Mouse (Mus musculus): ENCODE measurements around the gene Inpp4b. TPM values are rescaled to one million over a fixed set of nuclear protein-coding genes. Genes with fewer than 3 reads are reported as not detected.

Gene Inpp4b
- polyA plus RNA-seq, 1 experiment: 0.41 TPM

DNA sequence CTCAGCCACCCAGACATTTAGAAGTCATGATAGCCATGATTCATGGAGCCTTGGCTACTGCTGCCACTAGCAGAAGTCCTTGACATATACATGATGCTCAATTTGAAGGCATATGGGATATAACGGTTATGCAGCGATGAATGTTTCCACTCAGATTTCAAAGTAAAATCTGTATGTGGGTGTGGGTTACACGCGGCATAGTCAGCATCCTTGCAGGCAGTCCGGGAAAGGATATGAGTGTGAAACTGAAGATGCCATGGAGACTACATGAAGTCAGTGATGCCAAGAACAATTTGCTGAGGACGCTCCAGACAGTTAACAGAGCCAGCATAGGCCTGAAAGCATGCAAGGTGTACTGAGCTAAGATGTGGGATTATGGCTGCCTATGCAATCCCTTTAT is 46.6 kb downstream of the Inpp4b start:
- H3K4me1 ChIP-seq (ENCODE audit: control insufficient read depth, insufficient read depth, insufficient read length, low read length): no peaks in the 10 kb centered on the region
- no peaks in the 10 kb centered on the region for H3K36me3 ChIP-seq (ENCODE audit: control insufficient read depth, insufficient read depth, low read length)
- H3K4me3 ChIP-seq (ENCODE audit: low read depth, low read length): no peak overlapping the region
- no peaks in the 10 kb centered on the region for H3K27me3 ChIP-seq (ENCODE audit: control insufficient read depth, insufficient read depth, low read length)
- WGBS: 89% methylated on average over 6 of the region's 6 CpGs
- H3K27ac ChIP-seq (ENCODE audit: insufficient read depth, low read depth, low read length): no peak overlapping the region
- no peak for TF ChIP-seq POLR2A (IDR thresholded peaks at IDR 0.05; ENCODE audit: low read depth, low read length)

DNA sequence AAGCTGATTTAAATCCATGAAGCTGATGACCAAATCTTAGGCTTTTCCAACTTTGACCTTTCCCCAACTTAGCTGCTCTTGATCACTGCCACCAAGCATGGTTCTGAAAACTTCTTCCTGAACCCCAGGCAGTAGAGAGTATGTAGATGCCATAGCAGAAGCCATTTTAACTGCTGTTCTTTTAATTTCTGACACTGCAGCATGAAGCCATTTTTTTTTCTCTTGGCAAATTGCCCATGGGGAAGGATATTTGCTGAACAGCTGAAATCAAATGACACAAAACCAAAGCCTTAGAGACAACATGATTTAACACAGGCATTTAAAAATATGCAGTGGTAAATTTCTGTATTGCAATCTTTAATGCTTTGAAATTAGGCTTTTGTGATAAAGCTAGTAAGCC is 56.7 kb downstream of the Inpp4b start:
- TF ChIP-seq CTCF (IDR thresholded peaks at IDR 0.05; ENCODE audit: extremely low read depth, insufficient read length, insufficient replicate concordance, low read depth, low read length) (no peak), POLR2A (IDR thresholded peaks at IDR 0.05; ENCODE audit: low read depth, low read length) (no peak)
- Histone ChIP-seq H3K4me3 (ENCODE audit: low read depth, low read length) (no peak overlapping the region), H3K27me3 (ENCODE audit: control insufficient read depth, insufficient read depth, low read length) (no peaks in the 10 kb centered on the region), H3K4me1 (ENCODE audit: control insufficient read depth, insufficient read depth, insufficient read length, low read length) (no peaks in the 10 kb centered on the region), H3K36me3 (ENCODE audit: control insufficient read depth, insufficient read depth, low read length) (no peaks in the 10 kb centered on the region), H3K27ac (ENCODE audit: insufficient read depth, low read depth, low read length) (no peak overlapping the region)

DNA sequence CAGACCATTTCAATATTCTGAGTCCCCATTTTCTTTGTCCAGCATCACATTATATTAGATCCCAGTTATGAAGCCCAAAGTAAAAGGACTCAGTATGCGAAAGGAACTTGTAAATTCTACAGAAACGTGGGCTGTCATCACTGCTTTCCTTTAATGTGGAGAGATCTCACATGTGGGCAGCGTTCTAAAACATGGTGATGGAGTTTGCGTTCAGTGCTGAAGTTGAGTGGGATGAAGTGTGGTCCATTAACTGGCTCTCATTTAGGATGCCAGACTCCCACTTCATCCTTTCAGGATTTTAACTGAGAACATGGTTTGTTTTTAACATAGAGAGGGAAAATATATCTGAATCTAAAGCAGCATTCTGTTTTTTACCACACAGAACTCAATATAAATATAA is 57.1 kb downstream of the Inpp4b start:
- no peaks in the 10 kb centered on the region for H3K4me1 ChIP-seq (ENCODE audit: control insufficient read depth, insufficient read depth, insufficient read length, low read length)
- TF ChIP-seq POLR2A (IDR thresholded peaks at IDR 0.05; ENCODE audit: low read depth, low read length) (no peak), CTCF (IDR thresholded peaks at IDR 0.05; ENCODE audit: extremely low read depth, insufficient read length, insufficient replicate concordance, low read depth, low read length) (no peak)
- no peak overlapping the region for H3K4me3 ChIP-seq (ENCODE audit: low read depth, low read length)
- 79% methylated on average over 4 of the region's 4 CpGs for WGBS
- no peaks in the 10 kb centered on the region for H3K36me3 ChIP-seq (ENCODE audit: control insufficient read depth, insufficient read depth, low read length)
- H3K27ac ChIP-seq (ENCODE audit: insufficient read depth, low read depth, low read length): no peak overlapping the region
- H3K27me3 ChIP-seq (ENCODE audit: control insufficient read depth, insufficient read depth, low read length): no peaks in the 10 kb centered on the region

DNA sequence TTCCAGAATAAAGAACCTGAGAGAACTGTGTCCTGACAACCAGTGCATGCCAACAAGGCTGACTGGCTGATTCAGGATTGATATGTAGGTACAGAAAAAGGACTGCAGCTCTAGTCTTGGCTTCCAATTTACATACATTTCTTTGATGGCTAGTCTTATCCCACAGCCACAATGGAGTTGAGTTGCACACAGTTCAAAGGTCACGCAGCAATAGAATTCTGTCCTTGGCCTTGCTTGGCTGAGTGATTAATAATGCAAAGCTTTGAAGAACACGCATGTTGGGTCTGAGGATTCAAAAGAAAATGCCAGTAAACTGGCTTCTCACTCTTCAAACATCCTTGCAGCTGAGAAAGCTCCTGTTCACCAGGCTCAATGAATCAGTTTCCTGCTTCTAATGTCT is 70.4 kb downstream of the Inpp4b start:
- H3K27me3 ChIP-seq (ENCODE audit: control insufficient read depth, insufficient read depth, low read length): no peaks in the 10 kb centered on the region
- H3K4me1 ChIP-seq (ENCODE audit: control insufficient read depth, insufficient read depth, insufficient read length, low read length): no peaks in the 10 kb centered on the region
- WGBS: 75% methylated on average over 2 of the region's 2 CpGs
- TF ChIP-seq POLR2A (IDR thresholded peaks at IDR 0.05; ENCODE audit: low read depth, low read length): no peak
- no peak for TF ChIP-seq CTCF (IDR thresholded peaks at IDR 0.05; ENCODE audit: extremely low read depth, insufficient read length, insufficient replicate concordance, low read depth, low read length)
- no peaks in the 10 kb centered on the region for H3K36me3 ChIP-seq (ENCODE audit: control insufficient read depth, insufficient read depth, low read length)
- H3K27ac ChIP-seq (ENCODE audit: insufficient read depth, low read depth, low read length): no peak overlapping the region
- no peak overlapping the region for H3K4me3 ChIP-seq (ENCODE audit: low read depth, low read length)

DNA sequence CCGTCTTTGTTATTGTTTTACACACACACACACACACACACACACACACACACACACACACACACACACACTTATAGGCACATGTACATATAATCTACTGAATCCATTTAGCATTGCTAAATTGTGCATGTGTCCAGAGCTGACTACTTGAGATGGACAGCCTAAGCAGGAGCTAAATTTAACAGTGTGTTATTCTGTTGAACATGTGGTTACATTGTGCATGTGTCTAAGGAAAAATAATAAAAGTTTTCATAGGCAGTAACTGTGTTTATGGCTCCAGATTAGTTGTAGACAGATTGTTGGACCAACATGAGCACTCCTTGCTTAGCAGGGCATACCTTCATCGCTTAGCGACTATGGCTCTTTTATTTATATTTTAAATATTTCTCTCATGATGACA is 101.6 kb downstream of the Inpp4b start:
- Histone ChIP-seq H3K36me3 (ENCODE audit: control insufficient read depth, insufficient read depth, low read length) (no peaks in the 10 kb centered on the region), H3K27ac (ENCODE audit: insufficient read depth, low read depth, low read length) (no peak overlapping the region), H3K27me3 (ENCODE audit: control insufficient read depth, insufficient read depth, low read length) (no peaks in the 10 kb centered on the region), H3K4me1 (ENCODE audit: control insufficient read depth, insufficient read depth, insufficient read length, low read length) (no peaks in the 10 kb centered on the region), H3K4me3 (ENCODE audit: low read depth, low read length) (no peak overlapping the region)
- TF ChIP-seq CTCF (IDR thresholded peaks at IDR 0.05; ENCODE audit: extremely low read depth, insufficient read length, insufficient replicate concordance, low read depth, low read length): no peak
- 86% methylated on average over 3 of the region's 3 CpGs for WGBS

DNA sequence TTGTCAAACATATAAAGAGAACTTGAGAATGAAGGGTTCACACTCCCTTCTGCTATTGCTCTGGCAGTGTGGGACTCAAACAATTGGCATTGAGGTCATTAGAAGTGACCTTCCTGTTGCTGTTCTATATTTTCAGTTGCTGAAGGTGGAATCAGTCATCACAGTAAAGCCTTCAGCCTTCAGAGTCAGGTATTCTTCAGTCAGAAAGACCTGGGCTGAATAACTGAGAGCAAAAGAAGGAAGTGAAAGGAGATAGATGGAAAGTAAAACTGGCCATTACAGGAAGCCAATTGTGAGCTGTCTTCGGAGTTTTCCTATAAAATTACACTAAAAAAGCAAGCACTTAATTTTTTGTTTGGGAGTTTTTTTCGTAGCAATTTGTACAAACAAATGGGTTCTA is 107.4 kb downstream of the Inpp4b start:
- Histone ChIP-seq H3K27me3 (ENCODE audit: control insufficient read depth, insufficient read depth, low read length) (no peaks in the 10 kb centered on the region), H3K4me3 (ENCODE audit: low read depth, low read length) (no peak overlapping the region), H3K4me1 (ENCODE audit: control insufficient read depth, insufficient read depth, insufficient read length, low read length) (no peaks in the 10 kb centered on the region), H3K27ac (ENCODE audit: insufficient read depth, low read depth, low read length) (no peak overlapping the region), H3K36me3 (ENCODE audit: control insufficient read depth, insufficient read depth, low read length) (no peaks in the 10 kb centered on the region)
- 49% methylated on average over 2 of the region's 2 CpGs for WGBS
- TF ChIP-seq POLR2A (IDR thresholded peaks at IDR 0.05; ENCODE audit: low read depth, low read length) (no peak), CTCF (IDR thresholded peaks at IDR 0.05; ENCODE audit: extremely low read depth, insufficient read length, insufficient replicate concordance, low read depth, low read length) (no peak)

DNA sequence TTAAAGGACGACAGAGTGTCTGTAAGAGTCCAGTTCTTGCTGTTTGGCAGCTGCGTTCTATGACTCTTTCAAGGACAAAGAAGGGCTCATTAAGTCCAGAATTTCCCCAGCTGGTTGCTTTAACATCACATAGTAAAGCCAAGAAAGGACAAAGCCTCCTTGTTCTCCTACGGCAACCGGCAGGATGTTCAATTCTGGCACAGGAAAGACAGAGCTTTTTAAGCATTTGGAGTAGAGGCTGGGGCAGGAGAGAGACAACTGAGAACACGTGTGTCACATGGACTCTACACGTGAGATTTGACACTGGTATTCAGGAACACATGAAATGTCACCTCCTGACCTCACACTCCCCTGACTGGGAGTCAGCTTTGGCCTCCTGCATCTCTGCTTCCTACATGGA is 109.7 kb downstream of the Inpp4b start:
- TF ChIP-seq CTCF (IDR thresholded peaks at IDR 0.05; ENCODE audit: extremely low read depth, insufficient read length, insufficient replicate concordance, low read depth, low read length) (no peak), POLR2A (IDR thresholded peaks at IDR 0.05; ENCODE audit: low read depth, low read length) (no peak)
- no peak overlapping the region for H3K27ac ChIP-seq (ENCODE audit: insufficient read depth, low read depth, low read length)
- no peaks in the 10 kb centered on the region for H3K27me3 ChIP-seq (ENCODE audit: control insufficient read depth, insufficient read depth, low read length)
- H3K4me1 ChIP-seq (ENCODE audit: control insufficient read depth, insufficient read depth, insufficient read length, low read length): no peaks in the 10 kb centered on the region
- 62% methylated on average over 6 of the region's 6 CpGs for WGBS
- H3K4me3 ChIP-seq (ENCODE audit: low read depth, low read length): no peak overlapping the region
- no peaks in the 10 kb centered on the region for H3K36me3 ChIP-seq (ENCODE audit: control insufficient read depth, insufficient read depth, low read length)

DNA sequence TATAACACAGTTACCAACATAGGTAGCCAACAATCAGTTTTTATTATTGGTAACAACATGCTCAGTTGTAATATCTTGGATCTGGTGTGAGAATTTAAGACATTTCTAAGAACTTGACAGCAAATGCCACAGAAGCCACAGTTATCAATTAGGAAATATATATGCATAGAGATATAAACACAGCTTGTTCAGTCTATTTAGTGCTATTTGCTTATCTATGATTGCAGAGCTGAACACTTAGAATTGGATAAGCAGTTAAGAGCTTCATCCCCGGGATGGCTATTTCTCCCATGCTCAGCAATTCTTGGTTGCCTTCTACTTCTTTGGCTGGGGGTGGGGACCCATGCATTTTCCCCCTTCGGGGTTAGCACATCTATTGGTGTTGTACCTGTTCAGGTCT is 112.5 kb downstream of the Inpp4b start:
- Histone ChIP-seq H3K4me1 (ENCODE audit: control insufficient read depth, insufficient read depth, insufficient read length, low read length) (no peaks in the 10 kb centered on the region), H3K27me3 (ENCODE audit: control insufficient read depth, insufficient read depth, low read length) (no peaks in the 10 kb centered on the region), H3K27ac (ENCODE audit: insufficient read depth, low read depth, low read length) (no peak overlapping the region), H3K36me3 (ENCODE audit: control insufficient read depth, insufficient read depth, low read length) (no peaks in the 10 kb centered on the region), H3K4me3 (ENCODE audit: low read depth, low read length) (no peak overlapping the region)
- TF ChIP-seq POLR2A (IDR thresholded peaks at IDR 0.05; ENCODE audit: low read depth, low read length) (no peak), CTCF (IDR thresholded peaks at IDR 0.05; ENCODE audit: extremely low read depth, insufficient read length, insufficient replicate concordance, low read depth, low read length) (no peak)
- WGBS: 51% methylated on average over 2 of the region's 2 CpGs

All from small intestine, adult 2 months (tissue).